Mouse (Mus musculus) liver, postnatal 0 days (tissue): ENCODE results near the gene Hnrnpu. TPM values are rescaled to one million over a fixed set of nuclear protein-coding genes. Genes with fewer than 3 reads are reported as not detected.
"Not testable (repeated sequence)": the region's sequence is repeated elsewhere in the genome, so short reads cannot be mapped to it uniquely, and the experiment has no call there.

Experiments
- ATAC-seq: fragments of 200-750 bp; cut with Nextera tagmentation; 2 replicates; pipeline ENCODE4 v1.8.0; 2017; ENCODE audit warnings: mild to moderate bottlenecking, moderate library complexity
- DNase-seq: peaks from one replicate; pipeline ENCODE4 v3.0.0-alpha.2; 2016
- H3K27ac ChIP-seq: fragments of 300-500 bp; sonication (generic); 2 replicates; pipeline ENCODE4 v1.5.1; 2014; ENCODE audit warnings: antibody characterized with exemption, moderate library complexity, mild to moderate bottlenecking, low read depth
- H3K27me3 ChIP-seq: fragments of 300-500 bp; sonication (generic); 2 replicates; pipeline ENCODE4 v1.6.1; 2014; ENCODE audit warnings: low read length, control low read depth, mixed read lengths; ENCODE audit not compliant: insufficient read depth
- H3K36me3 ChIP-seq: fragments of 300-500 bp; sonication (generic); replicated peaks from 2 replicates; pipeline ENCODE4 v1.6.1; 2014; ENCODE audit warnings: mild to moderate bottlenecking, control low read depth, low read length, moderate library complexity, mixed read lengths; ENCODE audit not compliant: insufficient read depth
- H3K4me1 ChIP-seq: fragments of 300-500 bp; sonication (generic); 2 replicates; pipeline ENCODE4 v1.6.1; 2014; ENCODE audit warnings: antibody characterized with exemption, mild to moderate bottlenecking, control low read depth; ENCODE audit not compliant: insufficient read depth
- H3K4me2 ChIP-seq: fragments of 300-500 bp; sonication (generic); 2 replicates; pipeline ENCODE4 v1.6.1; 2014; ENCODE audit warnings: low read depth, mild to moderate bottlenecking, low read length, moderate library complexity, mixed read lengths
- H3K4me3 ChIP-seq: fragments of 300-500 bp; sonication (generic); 2 replicates; pipeline ENCODE4 v1.5.1; 2014; ENCODE audit warnings: low read depth, low read length
- H3K9ac ChIP-seq: fragments of 300-500 bp; sonication (generic); replicated peaks from 2 replicates; pipeline ENCODE4 v1.6.1; 2014; ENCODE audit warnings: mild to moderate bottlenecking, moderate library complexity
- H3K9me3 ChIP-seq: fragments of 300-500 bp; sonication (generic); 2 replicates; pipeline ENCODE4 v1.6.1; 2016; ENCODE audit warnings: mild to moderate bottlenecking, control low read depth, low read length, mixed read lengths
- CTCF ChIP-seq: sonication (generic); IDR thresholded peaks from 2 replicates; pipeline ENCODE4 v1.5.1; 2016; ENCODE audit warnings: antibody characterized with exemption, low read depth
- EP300 ChIP-seq: IDR thresholded peaks from 2 replicates; pipeline ENCODE4 v1.6.1; 2016; ENCODE audit warnings: antibody characterized with exemption, low read depth, mild to moderate bottlenecking
- WGBS: fragments of 180-500 bp; shearing (Covaris S2); extraction: QIAGEN DNeasy Blood & Tissue Kit; methylation state at CpG from one replicate; pipeline ENCODE4 v1.1.7; 2014; ENCODE audit not compliant: insufficient replicate concordance; 5-methylcytosine and 5-hydroxymethylcytosine counted together
- microRNA-seq: library from miRNA; unstranded; fragments of <30 nt; microRNA quantifications from one replicate; pipeline ENCODE4, GENCODE M21; 2016
- polyA plus RNA-seq: library from polyadenylated mRNA; unstranded; fragments of >200 nt; fragmentation: Nextera tagmentation; extraction: Ambion mirVana; gene quantifications from 2 replicates; pipeline ENCODE4 v1.2.1, GENCODE M21; 2015

The Hnrnpu gene
- polyA plus RNA-seq, 1 experiment from 2014 or later: 106 TPM

DNA sequence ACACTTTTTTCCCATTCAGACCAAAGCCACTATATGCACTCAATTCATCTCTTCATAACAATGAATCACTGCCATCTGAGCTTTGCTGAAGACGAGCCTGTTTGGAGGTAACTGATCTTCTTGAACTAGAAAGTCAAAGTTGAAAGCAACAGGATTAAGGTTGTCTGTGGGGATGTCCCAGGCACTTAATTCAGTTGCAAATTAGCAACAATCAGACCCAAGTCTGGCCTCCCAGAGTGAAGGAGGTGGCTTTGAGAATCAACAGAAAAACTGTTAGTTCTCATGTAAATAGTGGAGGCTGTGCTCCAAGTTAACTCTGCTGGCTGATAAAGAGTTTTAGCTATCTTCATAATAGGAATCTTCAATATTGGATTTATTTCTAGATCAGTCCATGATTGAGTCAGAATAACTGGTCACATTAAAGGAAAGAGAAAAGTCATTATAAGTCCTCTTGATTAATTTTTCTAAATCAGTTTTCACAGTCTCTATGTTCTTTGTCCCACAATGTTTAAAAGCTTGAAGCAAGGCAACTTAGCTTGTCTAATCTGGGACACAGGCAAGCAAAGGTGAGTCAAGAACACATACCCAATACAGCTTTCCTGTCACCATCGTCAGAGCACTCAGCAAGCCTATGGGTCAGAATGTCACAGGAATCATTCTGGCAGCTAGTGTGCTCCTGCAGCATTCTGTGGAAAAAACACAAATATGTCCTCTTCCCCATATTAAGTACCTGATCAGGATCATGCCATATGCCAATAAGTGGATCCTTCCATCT lies 53.5 kb downstream of the Hnrnpu start:
- Histone ChIP-seq H3K27me3 (no peaks in the 10 kb centered on the region), H3K27ac (no peak overlapping the region), H3K4me3 (no peak overlapping the region), H3K9ac (no peak overlapping the region), H3K4me2 (no peak overlapping the region), H3K36me3 (no peaks in the 10 kb centered on the region), H3K4me1 (no peaks in the 10 kb centered on the region), H3K9me3 (no peaks in the 10 kb centered on the region)
- DNase-seq: no peak
- no peak for ATAC-seq
- 57% methylated on average over 2 of the region's 2 CpGs for WGBS
- TF ChIP-seq EP300: no peak
- TF ChIP-seq CTCF: no peak

DNA sequence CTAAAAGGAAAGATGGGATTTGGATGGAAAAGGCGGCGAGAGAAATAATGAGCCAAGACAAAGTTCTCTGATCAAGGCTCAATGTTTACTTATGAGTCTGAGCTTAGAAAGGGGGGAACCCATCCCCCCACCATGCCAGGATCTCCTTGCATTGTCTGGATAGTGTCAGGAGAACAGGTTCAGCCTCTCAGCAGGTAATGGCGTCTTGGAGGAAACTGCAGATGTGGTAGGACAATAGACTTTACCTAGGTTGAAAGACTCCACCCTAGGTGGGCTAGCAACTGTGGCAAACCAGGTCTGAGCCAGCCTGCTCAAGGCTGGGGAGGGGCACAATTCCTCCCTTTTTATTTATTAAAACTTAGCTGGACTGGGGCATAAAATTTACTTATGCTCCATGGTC lies 54.3 kb downstream of the Hnrnpu start:
- WGBS: 76% methylated on average over 3 of the region's 3 CpGs
- H3K27ac ChIP-seq, ATAC-seq, H3K27me3 ChIP-seq, H3K9me3 ChIP-seq, H3K4me1 ChIP-seq, DNase-seq, H3K36me3 ChIP-seq, H3K9ac ChIP-seq, H3K4me2 ChIP-seq, H3K4me3 ChIP-seq: not testable (repeated sequence)

DNA sequence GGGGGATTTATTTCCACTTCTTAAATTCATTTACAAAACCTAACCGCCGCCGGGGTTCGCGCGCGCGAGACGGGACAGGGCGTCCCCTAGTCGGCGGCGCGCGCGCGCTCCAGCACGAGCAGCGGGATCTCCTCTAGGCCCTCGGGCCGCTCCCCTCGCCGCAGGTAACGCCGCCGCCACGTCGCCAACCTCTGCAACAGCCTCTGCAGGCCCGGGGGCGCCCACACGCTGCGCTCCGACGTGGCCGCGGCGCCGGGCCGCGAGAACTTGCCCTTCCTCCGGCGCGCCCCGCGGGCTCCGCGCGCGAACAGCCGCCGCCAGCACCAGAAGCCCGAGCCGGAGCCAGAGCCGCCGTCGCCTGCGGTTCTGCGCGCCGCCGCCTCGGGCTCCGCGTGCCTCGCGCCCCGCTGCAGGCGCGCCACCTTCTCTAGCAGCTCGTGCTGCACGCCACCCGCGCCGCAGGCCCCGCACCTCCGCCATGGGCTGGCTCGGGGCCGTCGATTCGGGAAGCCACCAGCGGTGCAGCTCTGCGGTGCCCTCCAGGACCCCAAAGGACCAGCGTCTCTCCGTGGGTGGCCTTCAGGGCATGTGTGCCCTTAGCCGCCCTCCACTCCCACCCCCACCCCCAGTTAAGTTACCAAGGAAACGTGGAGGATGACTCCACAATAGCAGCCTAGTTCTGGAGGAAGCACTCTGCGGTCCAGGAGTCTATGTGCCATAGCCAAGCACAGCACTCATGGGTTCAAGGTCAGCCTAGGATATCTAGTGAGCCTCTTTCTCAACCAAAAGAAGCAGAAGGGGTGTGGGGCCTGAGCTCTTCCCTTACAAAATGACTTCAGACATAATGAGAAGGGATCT lies 61.3 kb downstream of the Hnrnpu start:
- Histone ChIP-seq H3K4me2 (peak overlapping the region; percentile 90), H3K9ac (peak overlapping the region; percentile 53), H3K9me3 (no peaks in the 10 kb centered on the region), H3K4me1 (peaks cover 11% of the 10 kb centered on the region), H3K4me3 (peak overlapping the region; percentile 56), H3K27me3 (peaks cover 14% of the 10 kb centered on the region; the same call in 1 of the 2 replicates), H3K27ac (no peak overlapping the region), H3K36me3 (no peaks in the 10 kb centered on the region)
- ATAC-seq (peak; percentile 74), DNase-seq (peak; percentile 62)
- TF ChIP-seq EP300 (no peak), CTCF (no peak)
- 3% methylated on average over 54 of the region's 87 CpGs for WGBS

DNA sequence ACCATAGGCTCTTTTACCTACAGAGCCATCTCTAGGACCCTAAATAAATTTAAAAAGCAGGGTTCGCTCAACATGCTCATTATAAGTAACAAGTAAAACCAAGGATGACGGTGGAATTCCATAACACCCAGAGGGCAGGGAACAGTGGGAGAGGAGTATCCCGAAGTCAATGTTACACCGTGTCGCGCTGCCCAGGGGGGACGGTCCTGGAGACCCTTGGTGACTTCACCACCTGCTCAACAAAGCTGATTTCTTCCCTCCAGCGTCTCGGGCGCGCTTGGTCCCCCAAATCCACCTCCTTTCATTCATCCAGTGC lies 61.9 kb downstream of the Hnrnpu start:
- H3K9ac ChIP-seq: peak overlapping the region; percentile 53
- H3K4me1 ChIP-seq: peaks cover 11% of the 10 kb centered on the region
- WGBS: 9% methylated on average over 11 of the region's 11 CpGs
- no peak overlapping the region for H3K27ac ChIP-seq
- TF ChIP-seq CTCF (no peak), EP300 (no peak)
- DNase-seq (no peak), ATAC-seq (no peak)
- peaks cover 14% of the 10 kb centered on the region; the same call in 1 of the 2 replicates for H3K27me3 ChIP-seq
- no peaks in the 10 kb centered on the region for H3K36me3 ChIP-seq
- peak overlapping the region; percentile 56 for H3K4me3 ChIP-seq
- peak overlapping the region; percentile 90 for H3K4me2 ChIP-seq
- no peaks in the 10 kb centered on the region for H3K9me3 ChIP-seq

DNA sequence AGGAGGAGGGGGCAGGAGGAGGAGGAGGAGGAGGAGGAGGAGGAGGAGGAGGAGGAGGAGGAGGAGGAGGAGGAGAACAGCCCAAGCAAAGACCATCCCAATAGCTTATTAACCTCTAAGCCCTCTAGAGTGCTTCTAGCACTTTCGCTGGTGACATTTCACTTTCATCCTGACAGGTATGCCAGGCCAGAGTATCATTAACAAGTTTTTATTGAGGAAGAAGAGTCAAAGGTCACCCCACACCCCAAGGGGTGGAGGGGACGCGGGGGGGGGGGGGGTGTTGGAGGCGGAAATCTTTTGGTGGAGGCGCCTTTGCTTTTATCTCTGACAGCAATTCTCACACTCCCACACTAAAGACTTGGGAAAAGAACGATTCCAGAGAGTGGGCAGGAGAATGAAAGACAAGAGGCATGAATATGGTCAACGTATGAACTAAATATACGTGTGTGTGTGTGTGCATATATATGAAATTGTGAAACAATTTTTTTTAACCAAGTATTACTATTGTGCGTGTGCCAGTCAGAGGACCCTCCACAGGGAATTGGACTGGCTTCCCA lies 62.3 kb downstream of the Hnrnpu start:
- DNase-seq: no peak
- H3K9me3 ChIP-seq: no peaks in the 10 kb centered on the region
- no peak overlapping the region for H3K9ac ChIP-seq
- TF ChIP-seq CTCF (no peak), EP300 (no peak)
- 56% methylated on average over 9 of the region's 9 CpGs for WGBS
- peaks cover 14% of the 10 kb centered on the region; the same call in 1 of the 2 replicates for H3K27me3 ChIP-seq
- peak overlapping the region; percentile 90 for H3K4me2 ChIP-seq
- H3K36me3 ChIP-seq: no peaks in the 10 kb centered on the region
- peaks cover 11% of the 10 kb centered on the region for H3K4me1 ChIP-seq
- 0 out of 2 replicates have a peak overlapping the region, but pooled peaks have one; percentile 56 for H3K4me3 ChIP-seq
- ATAC-seq: no peak
- H3K27ac ChIP-seq: no peak overlapping the region

Small RNA genes within 50 kb of the gene (microRNA-seq; reads per million reads assigned to microRNA genes)
- gene Gm27458: not detected

Other genes starting within 250 kb of the Hnrnpu start
- 26.5 and 33.8 TPM in 2 replicates for gene Desi2, start 150.4 kb downstream of the Hnrnpu start, polyA plus RNA-seq
- 98.3 and 109 TPM in 2 replicates for gene Cox20, start 18.7 kb downstream of the Hnrnpu start, polyA plus RNA-seq
- 2.0 and 2.3 TPM in 2 replicates for gene Efcab2, start 68.3 kb upstream of the Hnrnpu start, polyA plus RNA-seq
- gene Kif26b, start 191.3 kb upstream of the Hnrnpu start, polyA plus RNA-seq: 0.02 TPM in 1 of 2 replicates, not detected in the other